Mouse (Mus musculus): ENCODE results near the gene Tnfsf8. TPM values are rescaled to one million over a fixed set of nuclear protein-coding genes. Genes with fewer than 3 reads are reported as not detected.
A peak's percentile ranks its signal among the peaks of the same experiment; 100 is the strongest.

Tnfsf8 gene
- polyA plus RNA-seq, 1 experiment: 1.2 TPM

DNA sequence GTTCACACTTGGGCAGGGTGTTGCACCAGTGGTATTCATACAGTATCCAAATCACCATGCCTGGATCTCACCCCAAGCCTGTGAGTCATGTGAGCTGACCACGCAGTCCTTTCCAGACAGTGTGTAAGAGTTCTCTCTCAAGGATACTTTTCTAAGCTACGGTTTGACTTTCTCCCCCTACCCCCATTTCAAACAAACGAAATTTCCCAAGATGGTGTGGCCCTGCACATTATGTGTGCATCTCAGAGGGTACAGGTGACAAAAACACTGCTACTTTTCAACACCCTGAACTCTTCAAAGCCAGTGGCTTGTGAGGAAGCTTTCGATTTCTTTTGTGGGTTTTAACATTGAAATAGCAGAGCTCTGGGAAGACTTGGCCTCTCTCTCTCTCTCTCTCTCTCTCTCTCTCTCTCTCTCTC is 1.4 kb downstream of the Tnfsf8 start:
- 46% methylated on average over 4 of the region's 4 CpGs for WGBS
- Histone ChIP-seq H3K4me3 (ENCODE audit: extremely low read depth, insufficient read depth, insufficient read length) (peak overlapping the region; percentile 41), H3K36me3 (ENCODE audit: control insufficient read depth, insufficient read depth, low read length) (no peaks in the 10 kb centered on the region), H3K27ac (ENCODE audit: insufficient read depth, low read length) (peak overlapping the region; percentile 71), H3K4me1 (ENCODE audit: control insufficient read depth, insufficient read depth, insufficient read length) (peaks cover 15% of the 10 kb centered on the region), H3K27me3 (ENCODE audit: control insufficient read depth, insufficient read depth, low read length) (no peaks in the 10 kb centered on the region)
- TF ChIP-seq POLR2A (IDR thresholded peaks at IDR 0.05; ENCODE audit: low read depth, low read length) (no peak), CTCF (IDR thresholded peaks at IDR 0.05; ENCODE audit: extremely low read depth, insufficient read depth, insufficient read length, insufficient replicate concordance) (no peak)
- no peak for DNase-seq (ENCODE audit: low read depth in 1 of 2, low spot score in 2 of 2)

DNA sequence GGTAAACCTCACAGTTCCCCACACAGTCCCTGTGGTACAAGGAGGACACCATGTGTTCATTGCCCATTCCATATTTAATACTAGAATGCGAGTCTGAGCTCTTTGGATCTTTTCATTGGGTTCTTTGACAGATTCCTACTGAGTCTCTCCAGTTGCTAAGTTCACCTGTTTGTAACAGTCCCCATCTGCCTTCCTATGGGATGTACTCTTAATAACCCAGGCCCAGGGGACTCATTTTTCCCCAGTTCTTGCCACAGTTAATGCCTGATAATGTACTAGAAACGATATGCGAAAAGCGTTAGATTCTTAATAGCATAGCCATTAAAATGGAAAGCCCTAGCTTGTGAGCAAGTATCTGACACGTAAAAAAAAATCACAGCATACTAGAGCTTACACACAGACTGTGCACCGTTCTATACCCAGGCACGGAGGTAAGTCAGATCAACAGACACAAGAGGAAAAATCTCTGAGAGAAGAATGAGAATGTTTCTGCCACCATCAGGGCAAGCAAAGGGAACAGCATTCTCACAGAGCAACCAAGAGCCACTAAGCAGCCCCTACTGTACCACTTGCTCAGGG is 2.4 kb downstream of the Tnfsf8 start:
- H3K4me3 ChIP-seq (ENCODE audit: extremely low read depth, insufficient read depth, insufficient read length): peak overlapping the region; percentile 32
- 85% methylated on average over 7 of the region's 7 CpGs for WGBS

DNA sequence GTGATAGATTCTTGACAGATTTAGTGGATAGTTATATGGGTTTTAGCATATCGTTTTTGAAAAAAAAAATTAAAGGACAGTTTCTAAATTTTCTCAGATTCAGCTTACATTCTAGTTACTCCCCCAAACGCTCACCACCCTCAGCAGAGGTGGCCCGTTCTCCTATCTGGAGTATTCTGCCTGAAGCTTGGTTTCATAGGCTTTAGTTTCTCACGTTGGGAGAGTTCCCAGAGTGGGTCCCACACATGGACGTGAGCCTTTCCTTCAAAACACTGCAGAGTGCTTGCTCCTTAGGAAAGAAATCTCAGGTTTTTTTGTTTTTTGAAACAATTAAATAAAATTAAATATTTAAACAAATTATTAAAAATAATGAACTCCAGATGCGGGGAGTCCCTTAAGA is 4.4 kb downstream of the Tnfsf8 start:
- WGBS: 89% methylated on average over 6 of the region's 6 CpGs
- no peak overlapping the region for H3K4me3 ChIP-seq (ENCODE audit: extremely low read depth, insufficient read depth, insufficient read length)
- H3K27ac ChIP-seq (ENCODE audit: insufficient read depth, low read length): no peak overlapping the region
- H3K4me1 ChIP-seq (ENCODE audit: control insufficient read depth, insufficient read depth, insufficient read length): peaks cover 11% of the 10 kb centered on the region
- DNase-seq (ENCODE audit: low read depth in 1 of 2, low spot score in 2 of 2): no peak
- H3K36me3 ChIP-seq (ENCODE audit: control insufficient read depth, insufficient read depth, low read length): no peaks in the 10 kb centered on the region
- no peaks in the 10 kb centered on the region for H3K27me3 ChIP-seq (ENCODE audit: control insufficient read depth, insufficient read depth, low read length)
- TF ChIP-seq POLR2A (IDR thresholded peaks at IDR 0.05; ENCODE audit: low read depth, low read length) (no peak), CTCF (IDR thresholded peaks at IDR 0.05; ENCODE audit: extremely low read depth, insufficient read depth, insufficient read length, insufficient replicate concordance) (no peak)

More for the DNA sequence above, 2.4 kb downstream of the Tnfsf8 start:
- H3K36me3 ChIP-seq (ENCODE audit: control insufficient read depth, insufficient read depth, low read length): no peaks in the 10 kb centered on the region
- H3K27ac ChIP-seq (ENCODE audit: insufficient read depth, low read length): no peak overlapping the region; the same call in 1 of the 2 replicates
- TF ChIP-seq CTCF (IDR thresholded peaks at IDR 0.05; ENCODE audit: extremely low read depth, insufficient read depth, insufficient read length, insufficient replicate concordance): no peak
- TF ChIP-seq POLR2A (IDR thresholded peaks at IDR 0.05; ENCODE audit: low read depth, low read length): no peak
- no peak for DNase-seq (ENCODE audit: low read depth in 1 of 2, low spot score in 2 of 2)
- H3K4me1 ChIP-seq (ENCODE audit: control insufficient read depth, insufficient read depth, insufficient read length): peaks cover 15% of the 10 kb centered on the region
- H3K27me3 ChIP-seq (ENCODE audit: control insufficient read depth, insufficient read depth, low read length): no peaks in the 10 kb centered on the region

DNA sequence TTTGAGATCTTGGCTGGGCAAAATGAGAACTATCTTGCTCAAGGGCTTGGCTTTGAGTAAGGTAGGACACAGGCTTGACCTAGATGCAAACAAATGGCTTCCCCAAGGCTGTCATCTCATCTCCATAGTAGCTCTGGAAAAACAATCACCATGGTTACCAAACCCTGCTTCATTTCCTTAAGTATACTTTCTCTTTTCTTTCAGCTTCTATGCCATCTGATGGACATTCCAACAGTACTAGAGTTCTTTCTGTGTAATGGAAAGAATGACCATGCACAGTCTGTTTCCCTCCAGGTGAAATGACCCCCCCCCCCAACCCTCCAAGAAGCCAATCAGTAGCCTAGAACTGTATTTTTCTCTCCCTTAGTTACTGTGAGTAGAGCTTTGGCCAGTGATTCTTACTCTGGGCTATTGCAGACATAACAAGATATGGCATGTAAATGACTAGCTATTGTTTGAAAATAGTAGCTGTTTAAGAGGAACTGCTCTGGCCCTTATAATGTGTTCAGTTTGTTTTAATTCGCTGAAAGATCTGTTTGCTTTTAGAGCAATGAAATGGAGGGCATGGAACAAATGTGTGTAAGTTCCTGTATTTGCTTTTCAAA is 7.3 kb downstream of the Tnfsf8 start:
- Histone ChIP-seq H3K36me3 (ENCODE audit: control insufficient read depth, insufficient read depth, low read length) (no peaks in the 10 kb centered on the region), H3K4me1 (ENCODE audit: control insufficient read depth, insufficient read depth, insufficient read length) (no peaks in the 10 kb centered on the region), H3K27ac (ENCODE audit: insufficient read depth, low read length) (no peak overlapping the region), H3K27me3 (ENCODE audit: control insufficient read depth, insufficient read depth, low read length) (no peaks in the 10 kb centered on the region), H3K4me3 (ENCODE audit: extremely low read depth, insufficient read depth, insufficient read length) (no peak overlapping the region)
- TF ChIP-seq POLR2A (IDR thresholded peaks at IDR 0.05; ENCODE audit: low read depth, low read length): no peak
- WGBS: 80% methylated on average over 1 of the region's 1 CpGs
- no peak for DNase-seq (ENCODE audit: low read depth in 1 of 2, low spot score in 2 of 2)

DNA sequence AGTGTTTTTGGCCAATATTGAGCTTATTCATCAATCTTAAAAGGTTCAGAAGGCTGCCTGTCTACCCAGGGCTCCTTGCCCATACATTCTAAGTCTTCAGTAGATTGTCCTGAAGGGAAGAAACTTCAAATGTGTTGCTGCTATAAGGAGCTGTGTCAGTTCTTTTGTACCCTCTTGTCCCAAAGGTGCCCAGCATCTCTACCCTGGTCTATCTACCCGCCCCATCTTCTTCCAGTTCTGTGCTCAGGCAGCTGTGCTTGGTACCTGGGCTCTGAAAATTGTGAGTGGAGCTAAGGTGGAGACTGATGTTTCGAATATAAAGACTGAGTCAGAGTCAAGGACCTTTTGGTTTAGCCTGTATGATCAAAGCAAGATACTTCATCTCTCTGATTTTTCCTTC is 11.1 kb downstream of the Tnfsf8 start:
- Histone ChIP-seq H3K36me3 (ENCODE audit: control insufficient read depth, insufficient read depth, low read length) (no peaks in the 10 kb centered on the region), H3K4me3 (ENCODE audit: extremely low read depth, insufficient read depth, insufficient read length) (no peak overlapping the region), H3K4me1 (ENCODE audit: control insufficient read depth, insufficient read depth, insufficient read length) (peaks cover 5% of the 10 kb centered on the region; the same call in 1 of the 2 replicates), H3K27ac (ENCODE audit: insufficient read depth, low read length) (no peak overlapping the region), H3K27me3 (ENCODE audit: control insufficient read depth, insufficient read depth, low read length) (no peaks in the 10 kb centered on the region)
- no peak for DNase-seq (ENCODE audit: low read depth in 1 of 2, low spot score in 2 of 2)
- TF ChIP-seq CTCF (IDR thresholded peaks at IDR 0.05; ENCODE audit: extremely low read depth, insufficient read depth, insufficient read length, insufficient replicate concordance) (no peak), POLR2A (IDR thresholded peaks at IDR 0.05; ENCODE audit: low read depth, low read length) (no peak)
- WGBS: 82% methylated on average over 2 of the region's 2 CpGs

DNA sequence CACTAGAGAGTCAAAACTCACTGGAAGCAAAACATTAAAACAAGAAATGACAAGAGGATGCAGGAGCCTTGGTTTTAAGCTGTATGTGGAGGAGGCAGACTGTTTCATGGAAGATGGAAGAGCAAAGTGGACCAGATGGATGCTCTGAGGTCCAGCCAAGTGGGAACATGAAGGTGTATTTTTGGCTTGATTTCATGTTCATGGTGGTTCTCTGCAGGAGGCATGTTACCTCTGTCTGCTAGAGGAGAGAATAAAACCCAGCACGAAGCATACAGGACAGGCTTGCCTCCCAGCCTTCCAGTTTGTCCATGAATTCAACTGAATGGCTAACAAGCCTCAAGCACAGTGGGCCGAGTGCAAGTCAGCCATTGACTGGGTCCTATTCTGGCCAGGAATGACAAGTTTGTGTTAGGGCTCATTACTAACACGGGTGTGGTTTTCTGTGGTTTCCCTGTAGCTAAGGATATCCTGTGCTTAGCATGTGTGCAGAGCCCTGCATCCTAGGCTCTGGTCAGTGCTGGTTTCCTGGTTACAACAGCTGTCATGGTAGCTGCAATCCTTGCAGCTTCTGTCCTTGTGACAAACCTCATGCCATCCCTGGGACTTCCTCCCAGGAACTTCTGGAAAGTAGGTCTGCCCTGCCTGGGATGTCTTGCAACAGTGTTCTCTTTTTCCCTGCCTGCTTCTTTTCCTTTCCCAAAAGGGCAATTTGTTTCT is 14.1 kb downstream of the Tnfsf8 start:
- no peak overlapping the region for H3K27ac ChIP-seq (ENCODE audit: insufficient read depth, low read length)
- no peaks in the 10 kb centered on the region for H3K36me3 ChIP-seq (ENCODE audit: control insufficient read depth, insufficient read depth, low read length)
- H3K27me3 ChIP-seq (ENCODE audit: control insufficient read depth, insufficient read depth, low read length): no peaks in the 10 kb centered on the region
- H3K4me3 ChIP-seq (ENCODE audit: extremely low read depth, insufficient read depth, insufficient read length): no peak overlapping the region
- no peak for DNase-seq (ENCODE audit: low read depth in 1 of 2, low spot score in 2 of 2)
- H3K4me1 ChIP-seq (ENCODE audit: control insufficient read depth, insufficient read depth, insufficient read length): peaks cover 5% of the 10 kb centered on the region; the same call in 1 of the 2 replicates
- TF ChIP-seq CTCF (IDR thresholded peaks at IDR 0.05; ENCODE audit: extremely low read depth, insufficient read depth, insufficient read length, insufficient replicate concordance) (no peak), POLR2A (IDR thresholded peaks at IDR 0.05; ENCODE audit: low read depth, low read length) (no peak)
- 25% methylated on average over 3 of the region's 3 CpGs for WGBS

DNA sequence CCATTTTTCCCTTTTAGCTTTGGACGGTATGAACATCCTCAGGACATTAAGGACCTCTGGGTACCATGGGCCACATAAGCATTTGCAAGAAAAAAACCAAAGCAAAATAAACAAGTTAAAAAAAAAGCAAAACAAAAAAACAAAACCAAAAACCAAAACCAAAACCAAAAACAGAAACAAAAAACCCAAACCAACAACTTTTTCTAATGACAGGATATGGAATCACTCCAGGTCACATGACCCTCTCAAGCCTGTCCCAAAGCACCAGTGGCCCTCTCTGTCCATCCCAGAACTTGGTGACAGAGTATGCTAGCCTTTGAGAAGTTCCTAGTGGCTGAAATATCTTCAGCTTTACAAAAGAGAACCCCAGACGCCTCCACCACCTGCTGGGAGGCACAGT is 15.4 kb downstream of the Tnfsf8 start:
- Histone ChIP-seq H3K27me3 (ENCODE audit: control insufficient read depth, insufficient read depth, low read length) (no peaks in the 10 kb centered on the region), H3K36me3 (ENCODE audit: control insufficient read depth, insufficient read depth, low read length) (no peaks in the 10 kb centered on the region), H3K4me3 (ENCODE audit: extremely low read depth, insufficient read depth, insufficient read length) (no peak overlapping the region), H3K27ac (ENCODE audit: insufficient read depth, low read length) (no peak overlapping the region), H3K4me1 (ENCODE audit: control insufficient read depth, insufficient read depth, insufficient read length) (peaks cover 5% of the 10 kb centered on the region; the same call in 1 of the 2 replicates)
- 75% methylated on average over 2 of the region's 2 CpGs for WGBS
- TF ChIP-seq CTCF (IDR thresholded peaks at IDR 0.05; ENCODE audit: extremely low read depth, insufficient read depth, insufficient read length, insufficient replicate concordance): no peak
- TF ChIP-seq POLR2A (IDR thresholded peaks at IDR 0.05; ENCODE audit: low read depth, low read length): no peak
- DNase-seq (ENCODE audit: low read depth in 1 of 2, low spot score in 2 of 2): no peak
